Mouse (Mus musculus): ENCODE measurements around the gene Nxph1.

Gene Nxph1

GRCm38 (mm10) chr6:8957529-8957887 lies 9.3 kb downstream of the Nxph1 start:
- in situ Hi-C loops (cut with MboI; ENCODE audit: low pct_unique_long_range_greater_than_20kb in 1 of 2, low sequenced_read_pairs in 2 of 2, unreplicated experiment in 1 of 2), result no loop called here

DNA sequence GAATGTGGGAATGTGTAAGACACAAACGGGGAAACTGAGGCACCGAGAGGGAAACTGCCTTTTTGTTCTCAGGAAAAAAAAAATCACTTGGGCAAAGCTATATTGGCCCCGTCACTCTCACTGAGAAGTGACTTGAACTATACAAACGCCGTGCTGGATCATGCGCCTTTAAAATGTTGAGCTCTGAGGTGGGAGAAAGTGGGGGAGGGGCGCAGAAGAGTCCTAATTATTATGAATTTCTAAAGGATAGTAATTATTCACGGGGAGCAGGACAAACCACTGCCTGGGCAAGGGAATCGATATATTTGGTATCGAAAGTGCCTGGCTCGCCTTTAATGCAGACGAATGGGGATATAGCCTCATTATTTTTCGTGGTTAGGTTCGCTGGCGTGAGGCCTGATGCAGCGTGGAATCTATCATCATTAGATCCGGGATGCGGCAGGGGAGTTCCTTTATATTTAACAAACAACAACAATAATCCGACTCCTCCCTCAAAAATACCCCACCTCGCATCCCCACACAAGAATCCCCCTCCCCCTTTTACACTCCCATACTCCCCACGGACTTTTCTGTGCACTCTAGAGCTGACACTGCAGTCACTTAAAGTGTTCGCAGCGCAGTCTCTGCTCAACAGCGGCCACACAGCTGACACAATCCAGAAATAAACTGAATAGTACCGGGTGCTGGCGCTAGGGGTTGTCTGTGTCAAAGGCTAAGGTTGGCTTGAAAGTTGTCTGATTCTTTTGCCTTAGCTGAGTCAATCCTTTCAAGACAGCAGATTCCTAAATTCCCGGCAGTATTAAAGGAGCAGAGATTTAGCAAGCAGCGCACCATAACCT lies 10.1 kb downstream of the Nxph1 start:
- in situ Hi-C loops (cut with MboI; ENCODE audit: low pct_unique_long_range_greater_than_20kb in 1 of 2, low sequenced_read_pairs in 2 of 2, unreplicated experiment in 1 of 2), result no loop called here

GRCm38 (mm10) chr6:8959810-8960209 lies 11.6 kb downstream of the Nxph1 start:
- in situ Hi-C loops (cut with MboI; ENCODE audit: low pct_unique_long_range_greater_than_20kb in 1 of 2, low sequenced_read_pairs in 2 of 2, unreplicated experiment in 1 of 2), result no loop called here

GRCm38 (mm10) chr6:8970576-8970975 lies 22.3 kb downstream of the Nxph1 start:
- in situ Hi-C loops (cut with MboI; ENCODE audit: low pct_unique_long_range_greater_than_20kb in 1 of 2, low sequenced_read_pairs in 2 of 2, unreplicated experiment in 1 of 2), result no loop called here

DNA sequence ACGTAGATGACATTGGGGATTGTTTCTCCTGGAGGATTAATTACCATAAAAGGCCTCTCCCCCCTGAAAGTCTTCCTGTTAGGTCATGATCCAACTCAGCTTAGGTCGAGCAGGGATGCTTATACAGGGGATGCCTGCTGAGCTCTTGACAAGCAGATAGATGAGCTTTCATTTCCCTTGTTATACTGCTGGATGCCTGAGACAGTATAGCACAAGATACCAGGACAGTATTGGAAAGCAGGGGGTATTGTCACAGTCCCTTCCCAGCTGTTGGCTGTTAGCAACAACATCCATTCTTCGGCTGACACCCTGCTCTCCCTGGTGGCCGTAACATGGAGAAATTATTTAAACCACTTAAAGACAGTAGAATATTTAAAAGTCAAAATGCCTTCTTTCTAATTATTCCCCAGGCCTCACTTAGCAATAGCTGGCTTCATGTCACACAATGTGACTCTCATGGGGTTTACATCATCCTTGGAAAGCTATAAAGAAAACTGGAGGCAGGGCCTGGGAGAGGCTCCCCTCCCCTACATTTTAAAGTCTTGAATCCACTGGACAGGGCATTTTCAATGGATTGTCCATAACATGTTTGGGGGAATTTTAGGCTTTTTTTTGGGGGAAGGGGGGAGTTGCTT lies 31.1 kb downstream of the Nxph1 start:
- in situ Hi-C loops (cut with MboI; ENCODE audit: low pct_unique_long_range_greater_than_20kb in 1 of 2, low sequenced_read_pairs in 2 of 2, unreplicated experiment in 1 of 2), result no loop called here

GRCm38 (mm10) chr6:8996301-8996943 lies 48.2 kb downstream of the Nxph1 start:
- in situ Hi-C loops (cut with MboI; ENCODE audit: low pct_unique_long_range_greater_than_20kb in 1 of 2, low sequenced_read_pairs in 2 of 2, unreplicated experiment in 1 of 2), result no loop called here

- in situ Hi-C loops (cut with MboI; ENCODE audit: low pct_unique_long_range_greater_than_20kb in 1 of 2, low sequenced_read_pairs in 2 of 2, unreplicated experiment in 1 of 2), result no loop called here
Measured at GRCm38 (mm10) chr6:8997326-8997725, 49.1 kb downstream of the Nxph1 start.

DNA sequence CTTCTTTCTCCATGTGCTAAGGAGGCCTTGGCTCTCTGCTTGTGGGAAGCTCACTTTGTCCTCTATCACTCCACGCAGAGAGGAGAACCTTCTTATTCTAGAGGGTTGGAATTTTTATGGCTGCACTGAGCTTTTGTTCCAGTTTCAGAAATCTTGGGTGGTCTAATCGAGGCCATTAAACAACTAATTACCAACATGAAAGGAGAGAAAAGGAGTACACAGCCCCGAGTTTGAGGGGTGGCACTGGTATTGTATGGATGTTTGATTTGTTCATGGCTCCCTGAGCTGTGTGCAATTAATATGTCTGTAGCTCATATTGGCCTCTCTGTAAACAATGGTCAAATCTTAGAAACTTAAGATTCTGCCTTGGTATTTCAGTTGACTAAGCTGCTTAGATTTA lies 54.5 kb downstream of the Nxph1 start:
- in situ Hi-C loops (cut with MboI; ENCODE audit: low pct_unique_long_range_greater_than_20kb in 1 of 2, low sequenced_read_pairs in 2 of 2, unreplicated experiment in 1 of 2), result no loop called here

DNA sequence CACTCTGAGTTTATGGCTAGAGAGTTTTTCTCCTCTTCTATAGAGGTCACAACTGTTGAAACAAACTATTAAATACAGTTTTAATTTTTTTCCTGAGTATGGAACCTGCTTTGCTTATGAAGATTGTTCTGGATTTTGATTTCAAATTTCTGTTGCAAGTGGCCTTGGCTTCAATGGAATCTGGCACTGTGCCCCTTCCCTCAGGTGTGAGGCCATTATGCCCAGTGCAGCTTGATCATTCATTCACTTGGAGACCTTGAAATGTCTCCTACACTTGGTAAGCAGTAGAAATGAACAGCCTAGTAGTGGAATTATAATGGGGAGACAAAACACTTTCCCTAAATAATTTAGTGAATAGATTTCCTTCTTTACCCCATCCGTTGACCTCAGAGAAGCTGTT lies 78.4 kb downstream of the Nxph1 start:
- in situ Hi-C loops (cut with MboI; ENCODE audit: low pct_unique_long_range_greater_than_20kb in 1 of 2, low sequenced_read_pairs in 2 of 2, unreplicated experiment in 1 of 2), result no loop called here

DNA sequence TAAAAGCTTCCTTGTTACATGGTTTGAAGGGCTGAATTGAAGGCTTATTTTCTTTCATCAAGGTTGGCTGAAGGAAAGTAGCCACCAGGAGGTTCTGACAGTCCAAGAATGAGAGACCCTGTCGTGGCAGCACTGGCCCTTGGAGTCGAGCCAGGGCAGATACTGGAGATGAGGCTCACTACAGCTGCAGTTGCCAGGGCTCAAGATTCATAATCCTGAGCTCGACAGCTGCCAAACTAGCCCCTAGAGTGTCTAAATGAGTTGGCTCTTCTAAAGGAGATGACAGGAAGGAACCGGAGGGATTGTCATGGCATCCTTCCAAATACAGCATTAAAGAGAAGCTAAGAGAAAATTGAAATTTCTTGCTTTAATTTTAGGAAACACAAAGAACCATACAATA lies 78.9 kb downstream of the Nxph1 start:
- in situ Hi-C loops (cut with MboI; ENCODE audit: low pct_unique_long_range_greater_than_20kb in 1 of 2, low sequenced_read_pairs in 2 of 2, unreplicated experiment in 1 of 2), result no loop called here

DNA sequence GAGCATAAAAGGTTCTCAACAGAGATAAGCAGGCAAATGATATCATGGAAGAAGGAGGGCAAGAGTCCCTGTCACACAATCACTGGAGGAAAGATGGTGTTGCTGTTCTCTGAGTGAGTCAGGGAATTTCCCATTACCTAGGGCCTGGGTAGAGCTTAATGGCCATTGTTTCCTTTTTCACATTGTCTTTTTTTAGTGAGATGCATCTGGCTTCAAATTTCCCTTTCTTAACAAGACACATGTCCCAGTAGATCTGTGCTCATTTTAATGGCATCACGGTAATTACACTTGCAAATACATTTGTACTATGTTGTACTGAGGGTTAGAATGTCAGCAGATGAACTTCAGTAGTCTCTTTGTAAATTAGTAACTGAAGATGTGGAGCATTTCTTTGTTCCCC lies 80.3 kb downstream of the Nxph1 start:
- in situ Hi-C loops (cut with MboI; ENCODE audit: low pct_unique_long_range_greater_than_20kb in 1 of 2, low sequenced_read_pairs in 2 of 2, unreplicated experiment in 1 of 2), result no loop called here

GRCm38 (mm10) chr6:9039286-9039685 lies 91.1 kb downstream of the Nxph1 start:
- in situ Hi-C loops (cut with MboI; ENCODE audit: low pct_unique_long_range_greater_than_20kb in 1 of 2, low sequenced_read_pairs in 2 of 2, unreplicated experiment in 1 of 2), result no loop called here

DNA sequence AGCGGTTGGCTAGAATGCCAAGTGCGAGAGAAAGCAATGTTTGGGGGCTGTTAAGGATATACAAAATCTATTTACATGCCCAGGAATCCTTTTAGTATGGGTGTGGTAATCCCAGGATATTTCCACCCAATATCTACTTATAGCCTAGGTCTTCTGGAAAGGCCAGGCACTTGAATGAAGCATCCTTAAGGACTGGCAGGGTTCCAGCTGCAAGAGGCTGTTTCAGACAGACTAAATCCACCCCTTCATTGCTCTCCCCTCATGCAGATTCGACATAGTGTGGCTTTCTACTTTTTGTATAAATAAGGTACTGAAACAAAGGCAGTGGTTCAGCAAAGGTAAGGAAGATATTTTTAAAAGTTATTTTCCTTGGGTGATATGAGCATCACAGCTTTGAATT lies 92.8 kb downstream of the Nxph1 start:
- in situ Hi-C loops (cut with MboI; ENCODE audit: low pct_unique_long_range_greater_than_20kb in 1 of 2, low sequenced_read_pairs in 2 of 2, unreplicated experiment in 1 of 2), result no loop called here

- in situ Hi-C loops (cut with MboI; ENCODE audit: low pct_unique_long_range_greater_than_20kb in 1 of 2, low sequenced_read_pairs in 2 of 2, unreplicated experiment in 1 of 2), result no loop called here
Measured at GRCm38 (mm10) chr6:9042391-9042790, 94.2 kb downstream of the Nxph1 start.

DNA sequence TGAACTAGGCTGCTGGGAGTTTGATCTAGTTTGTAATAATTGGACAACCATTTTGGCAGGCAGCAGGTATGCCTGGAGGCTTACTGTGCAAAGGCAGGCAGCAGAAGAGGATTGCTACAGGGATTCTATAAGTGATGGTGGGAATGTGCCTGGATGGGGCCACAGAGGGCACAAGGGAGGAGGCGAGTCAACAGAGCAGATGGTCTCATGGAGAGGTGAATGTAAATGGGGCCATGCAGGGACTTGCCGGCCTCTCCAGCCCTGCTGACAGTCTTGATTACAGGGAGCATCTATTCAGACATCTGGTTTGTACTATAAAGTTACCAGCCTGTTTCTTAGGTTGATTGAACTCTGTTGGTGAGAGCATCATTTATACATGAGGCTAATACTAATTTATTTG lies 98.6 kb downstream of the Nxph1 start:
- in situ Hi-C loops (cut with MboI; ENCODE audit: low pct_unique_long_range_greater_than_20kb in 1 of 2, low sequenced_read_pairs in 2 of 2, unreplicated experiment in 1 of 2), result no loop called here

DNA sequence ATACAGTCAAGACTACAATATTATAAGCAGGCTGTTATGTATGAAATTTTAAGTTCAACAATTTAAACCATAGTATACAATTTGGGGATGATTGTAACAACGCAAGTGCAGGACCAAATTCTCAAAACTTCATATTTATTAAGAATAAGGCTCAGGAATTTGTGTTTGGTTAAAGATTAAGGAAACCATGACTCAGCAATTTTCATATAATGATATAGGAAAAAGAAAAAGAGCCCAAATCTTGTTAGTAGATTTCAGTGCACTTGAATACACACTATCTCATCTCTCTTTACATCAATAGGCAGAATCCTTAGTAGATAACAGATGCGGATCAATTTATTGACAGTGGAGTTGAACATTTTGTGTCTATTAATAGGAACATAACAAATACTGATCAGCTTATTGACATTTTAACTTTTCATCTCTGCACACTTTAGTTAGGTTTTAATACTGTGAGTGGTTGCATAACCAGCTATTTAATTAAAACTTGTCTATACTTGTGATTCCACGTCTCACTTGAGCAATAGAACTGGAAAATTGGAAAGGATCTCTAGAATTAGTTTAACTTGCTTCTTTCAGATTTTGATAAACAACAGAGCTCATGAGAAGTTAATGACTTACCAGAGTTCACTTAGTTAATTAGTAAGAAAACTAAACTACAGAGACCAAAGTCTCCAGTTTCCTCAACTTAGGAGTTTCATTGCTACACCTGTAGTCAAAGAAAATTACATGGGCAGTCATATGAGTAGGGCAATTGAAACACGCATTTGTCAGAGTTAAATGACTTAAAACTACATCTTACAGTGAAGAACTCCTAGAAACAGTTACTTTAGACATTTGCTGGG lies 113.3 kb downstream of the Nxph1 start:
- in situ Hi-C loops (cut with MboI; ENCODE audit: low pct_unique_long_range_greater_than_20kb in 1 of 2, low sequenced_read_pairs in 2 of 2, unreplicated experiment in 1 of 2), result no loop called here

- in situ Hi-C loops (cut with MboI; ENCODE audit: low pct_unique_long_range_greater_than_20kb in 1 of 2, low sequenced_read_pairs in 2 of 2, unreplicated experiment in 1 of 2), result no loop called here
Measured at GRCm38 (mm10) chr6:9066435-9066834, 118.2 kb downstream of the Nxph1 start.

- in situ Hi-C loops (cut with MboI; ENCODE audit: low pct_unique_long_range_greater_than_20kb in 1 of 2, low sequenced_read_pairs in 2 of 2, unreplicated experiment in 1 of 2), result no loop called here
Measured at GRCm38 (mm10) chr6:9069913-9070312, 121.7 kb downstream of the Nxph1 start.

GRCm38 (mm10) chr6:9076463-9076862 lies 128.2 kb downstream of the Nxph1 start:
- in situ Hi-C loops (cut with MboI; ENCODE audit: low pct_unique_long_range_greater_than_20kb in 1 of 2, low sequenced_read_pairs in 2 of 2, unreplicated experiment in 1 of 2), result no loop called here

Data from mouse embryonic stem cell (cell line).